Mouse (Mus musculus): ENCODE measurements around the gene Tex264. TPM values are rescaled to one million over a fixed set of nuclear protein-coding genes. Genes with fewer than 3 reads are reported as not detected.

Tex264 gene
- polyA plus RNA-seq, 1 experiment from 2014 or later = 91.0 TPM

GRCm38 (mm10) chr9:106692973-106693481, 7.3 kb upstream of the Tex264 start:
- no peak overlapping the region; the same call in 1 of the 2 replicates for H3K27ac ChIP-seq (ENCODE audit: low read depth, low read length)
- H3K9ac ChIP-seq (ENCODE audit: low read depth, low read length) = no peak overlapping the region
- H3K4me3 ChIP-seq (ENCODE audit: low read length) = no peak overlapping the region
- WGBS = 80% methylated on average over 11 of the region's 11 CpGs
- H3K4me1 ChIP-seq (ENCODE audit: control insufficient read depth, insufficient read depth, low read depth, low read length) = no peaks in the 10 kb centered on the region
- no peak overlapping the region for H3K4me2 ChIP-seq (ENCODE audit: low read length)
- H3K36me3 ChIP-seq (ENCODE audit: control insufficient read depth, insufficient read depth, low read length) = peaks cover 4% of the 10 kb centered on the region
- H3K27me3 ChIP-seq (replicated peaks; ENCODE audit: control insufficient read depth, insufficient read depth, low read length) = no peaks in the 10 kb centered on the region
- no peaks in the 10 kb centered on the region for H3K9me3 ChIP-seq (ENCODE audit: control insufficient read depth, low read length)
- peak; percentile 85 for ATAC-seq

- no peak overlapping the region for H3K9ac ChIP-seq (ENCODE audit: low read depth, low read length)
- H3K4me2 ChIP-seq (ENCODE audit: low read length) = no peak overlapping the region
Measured at GRCm38 (mm10) chr9:106688834-106689233, 3.1 kb upstream of the Tex264 start.

GRCm38 (mm10) chr9:106686983-106687650, 1.4 kb upstream of the Tex264 start:
- ATAC-seq = peak; percentile 57
- no peaks in the 10 kb centered on the region for H3K36me3 ChIP-seq (ENCODE audit: control insufficient read depth, insufficient read depth, low read length)
- H3K27me3 ChIP-seq (replicated peaks; ENCODE audit: control insufficient read depth, insufficient read depth, low read length) = no peaks in the 10 kb centered on the region
- H3K4me3 ChIP-seq (ENCODE audit: low read length) = no peak overlapping the region
- peak overlapping the region; percentile 32 for H3K4me2 ChIP-seq (ENCODE audit: low read length)
- no peak overlapping the region for H3K9ac ChIP-seq (ENCODE audit: low read depth, low read length)
- H3K4me1 ChIP-seq (ENCODE audit: control insufficient read depth, insufficient read depth, low read depth, low read length) = peaks cover 7% of the 10 kb centered on the region
- WGBS = 35% methylated on average over 8 of the region's 8 CpGs
- no peaks in the 10 kb centered on the region for H3K9me3 ChIP-seq (ENCODE audit: control insufficient read depth, low read length)
- no peak overlapping the region for H3K27ac ChIP-seq (ENCODE audit: low read depth, low read length)

More at GRCm38 (mm10) chr9:106688834-106689233, 3.1 kb upstream of the Tex264 start:
- no peak for ATAC-seq
- Histone ChIP-seq H3K36me3 (ENCODE audit: control insufficient read depth, insufficient read depth, low read length) (peaks cover 4% of the 10 kb centered on the region; the same call in 1 of the 2 replicates), H3K4me1 (ENCODE audit: control insufficient read depth, insufficient read depth, low read depth, low read length) (peaks cover 7% of the 10 kb centered on the region), H3K27ac (ENCODE audit: low read depth, low read length) (no peak overlapping the region), H3K27me3 (replicated peaks; ENCODE audit: control insufficient read depth, insufficient read depth, low read length) (no peaks in the 10 kb centered on the region), H3K9me3 (ENCODE audit: control insufficient read depth, low read length) (no peaks in the 10 kb centered on the region), H3K4me3 (ENCODE audit: low read length) (no peak overlapping the region)
- WGBS = 87% methylated on average over 8 of the region's 8 CpGs

- Histone ChIP-seq H3K9ac (ENCODE audit: low read depth, low read length) (peak overlapping the region; percentile 74), H3K4me3 (ENCODE audit: low read length) (peak overlapping the region; percentile 61), H3K36me3 (ENCODE audit: control insufficient read depth, insufficient read depth, low read length) (peaks cover 10% of the 10 kb centered on the region; the same call in 1 of the 2 replicates), H3K4me2 (ENCODE audit: low read length) (peak overlapping the region; percentile 96), H3K4me1 (ENCODE audit: control insufficient read depth, insufficient read depth, low read depth, low read length) (peaks cover 7% of the 10 kb centered on the region), H3K27me3 (replicated peaks; ENCODE audit: control insufficient read depth, insufficient read depth, low read length) (no peaks in the 10 kb centered on the region), H3K9me3 (ENCODE audit: control insufficient read depth, low read length) (no peaks in the 10 kb centered on the region), H3K27ac (ENCODE audit: low read depth, low read length) (no peak overlapping the region; the same call in 1 of the 2 replicates)
- peak; percentile 19 for ATAC-seq
- WGBS = 7% methylated on average over 11 of the region's 14 CpGs
Measured at GRCm38 (mm10) chr9:106684918-106685248, 844 bp downstream of the Tex264 start.

- ATAC-seq = no peak
- Histone ChIP-seq H3K9me3 (ENCODE audit: control insufficient read depth, low read length) (no peaks in the 10 kb centered on the region), H3K36me3 (ENCODE audit: control insufficient read depth, insufficient read depth, low read length) (peaks cover 16% of the 10 kb centered on the region), H3K4me1 (ENCODE audit: control insufficient read depth, insufficient read depth, low read depth, low read length) (peaks cover 7% of the 10 kb centered on the region), H3K4me2 (ENCODE audit: low read length) (peak overlapping the region; percentile 96), H3K27me3 (replicated peaks; ENCODE audit: control insufficient read depth, insufficient read depth, low read length) (no peaks in the 10 kb centered on the region), H3K9ac (ENCODE audit: low read depth, low read length) (peak overlapping the region; percentile 74), H3K4me3 (ENCODE audit: low read length) (peak overlapping the region; percentile 61), H3K27ac (ENCODE audit: low read depth, low read length) (no peak overlapping the region)
- WGBS = 83% methylated on average over 6 of the region's 6 CpGs
Measured at GRCm38 (mm10) chr9:106684093-106684872, 1.4 kb downstream of the Tex264 start.

GRCm38 (mm10) chr9:106681026-106681425, 4.7 kb downstream of the Tex264 start:
- Histone ChIP-seq H3K4me1 (ENCODE audit: control insufficient read depth, insufficient read depth, low read depth, low read length) (peaks cover 7% of the 10 kb centered on the region), H3K4me2 (ENCODE audit: low read length) (no peak overlapping the region), H3K9ac (ENCODE audit: low read depth, low read length) (no peak overlapping the region), H3K36me3 (ENCODE audit: control insufficient read depth, insufficient read depth, low read length) (peaks cover 24% of the 10 kb centered on the region), H3K9me3 (ENCODE audit: control insufficient read depth, low read length) (no peaks in the 10 kb centered on the region), H3K4me3 (ENCODE audit: low read length) (no peak overlapping the region), H3K27ac (ENCODE audit: low read depth, low read length) (no peak overlapping the region), H3K27me3 (replicated peaks; ENCODE audit: control insufficient read depth, insufficient read depth, low read length) (no peaks in the 10 kb centered on the region)
- ATAC-seq = no peak
- WGBS = 86% methylated on average over 9 of the region's 9 CpGs

- no peaks in the 10 kb centered on the region for H3K9me3 ChIP-seq (ENCODE audit: control insufficient read depth, low read length)
- no peak for ATAC-seq
- no peaks in the 10 kb centered on the region for H3K4me1 ChIP-seq (ENCODE audit: control insufficient read depth, insufficient read depth, low read depth, low read length)
- no peak overlapping the region for H3K4me2 ChIP-seq (ENCODE audit: low read length)
- peaks cover 30% of the 10 kb centered on the region for H3K36me3 ChIP-seq (ENCODE audit: control insufficient read depth, insufficient read depth, low read length)
- 75% methylated on average over 4 of the region's 4 CpGs for WGBS
- no peak overlapping the region for H3K27ac ChIP-seq (ENCODE audit: low read depth, low read length)
- H3K27me3 ChIP-seq (replicated peaks; ENCODE audit: control insufficient read depth, insufficient read depth, low read length) = no peaks in the 10 kb centered on the region
- H3K4me3 ChIP-seq (ENCODE audit: low read length) = no peak overlapping the region
- H3K9ac ChIP-seq (ENCODE audit: low read depth, low read length) = no peak overlapping the region
Measured at GRCm38 (mm10) chr9:106678242-106678641, 7.5 kb downstream of the Tex264 start.

GRCm38 (mm10) chr9:106677702-106678101, 8.0 kb downstream of the Tex264 start:
- no peaks in the 10 kb centered on the region for H3K9me3 ChIP-seq (ENCODE audit: control insufficient read depth, low read length)
- no peak overlapping the region for H3K27ac ChIP-seq (ENCODE audit: low read depth, low read length)
- no peak overlapping the region for H3K4me3 ChIP-seq (ENCODE audit: low read length)
- no peak overlapping the region for H3K4me2 ChIP-seq (ENCODE audit: low read length)
- 92% methylated on average over 5 of the region's 5 CpGs for WGBS
- no peaks in the 10 kb centered on the region for H3K27me3 ChIP-seq (replicated peaks; ENCODE audit: control insufficient read depth, insufficient read depth, low read length)
- peaks cover 32% of the 10 kb centered on the region for H3K36me3 ChIP-seq (ENCODE audit: control insufficient read depth, insufficient read depth, low read length)
- no peaks in the 10 kb centered on the region for H3K4me1 ChIP-seq (ENCODE audit: control insufficient read depth, insufficient read depth, low read depth, low read length)
- ATAC-seq = no peak
- no peak overlapping the region for H3K9ac ChIP-seq (ENCODE audit: low read depth, low read length)

- no peak for ATAC-seq
- 77% methylated on average over 4 of the region's 4 CpGs for whole genome bisulfite sequencing
- H3K4me1 ChIP-seq (ENCODE audit: control insufficient read depth, insufficient read depth, low read depth, low read length) = no peaks in the 10 kb centered on the region
- H3K4me3 ChIP-seq (ENCODE audit: low read length) = no peak overlapping the region
- peaks cover 29% of the 10 kb centered on the region for H3K36me3 ChIP-seq (ENCODE audit: control insufficient read depth, insufficient read depth, low read length)
- H3K27me3 ChIP-seq (replicated peaks; ENCODE audit: control insufficient read depth, insufficient read depth, low read length) = no peaks in the 10 kb centered on the region
- no peak overlapping the region for H3K4me2 ChIP-seq (ENCODE audit: low read length)
- no peak overlapping the region for H3K9ac ChIP-seq (ENCODE audit: low read depth, low read length)
- H3K9me3 ChIP-seq (ENCODE audit: control insufficient read depth, low read length) = no peaks in the 10 kb centered on the region
- H3K27ac ChIP-seq (ENCODE audit: low read depth, low read length) = no peak overlapping the region
Measured at GRCm38 (mm10) chr9:106676571-106676970, 9.2 kb downstream of the Tex264 start.

All from hindbrain, embryonic 16.5 days (tissue).